Mouse (Mus musculus) intestine, postnatal 0 days (tissue): ENCODE data around the gene Magea4. TPM values are rescaled to one million over a fixed set of nuclear protein-coding genes. Genes with fewer than 3 reads are reported as not detected.

Experiments used
- ATAC-seq: fragments of 200-750 bp; cut with Nextera tagmentation; 2 replicates; pipeline ENCODE4 v1.8.0; 2017; ENCODE audit warnings: mild to moderate bottlenecking, moderate TSS enrichment, moderate library complexity
- H3K27ac ChIP-seq: fragments of 300-500 bp; sonication (generic); 2 replicates; pipeline ENCODE4 v1.5.1; 2014; ENCODE audit warnings: mild to moderate bottlenecking, low read depth, low read length, moderate library complexity
- H3K27me3 ChIP-seq: fragments of 300-500 bp; sonication (generic); replicated peaks from 2 replicates; pipeline ENCODE4 v1.6.1; 2014; ENCODE audit warnings: low read length, mixed read lengths; ENCODE audit not compliant: control insufficient read depth, insufficient read depth
- H3K36me3 ChIP-seq: fragments of 300-500 bp; sonication (generic); 2 replicates; pipeline ENCODE4 v1.6.1; 2014; ENCODE audit warnings: mild to moderate bottlenecking, moderate library complexity; ENCODE audit not compliant: control insufficient read depth, insufficient read depth
- H3K4me1 ChIP-seq: fragments of 300-500 bp; sonication (generic); replicated peaks from 2 replicates; pipeline ENCODE4 v1.6.1; 2014; ENCODE audit warnings: antibody characterized with exemption, low read length, mixed read lengths; ENCODE audit not compliant: control insufficient read depth, insufficient read depth
- H3K4me2 ChIP-seq: fragments of 300-500 bp; sonication (generic); replicated peaks from 2 replicates; pipeline ENCODE4 v1.6.1; 2014; ENCODE audit warnings: low read depth, mild to moderate bottlenecking, moderate library complexity
- H3K4me3 ChIP-seq: fragments of 300-500 bp; sonication (generic); 2 replicates; pipeline ENCODE4 v1.5.1; 2014; ENCODE audit warnings: low read depth, low read length
- H3K9ac ChIP-seq: fragments of 300-500 bp; sonication (generic); 2 replicates; pipeline ENCODE4 v1.6.1; 2014; ENCODE audit warnings: mild to moderate bottlenecking, low read depth, low read length
- H3K9me3 ChIP-seq: fragments of 300-500 bp; sonication (generic); 2 replicates; pipeline ENCODE4 v1.6.1; 2016; ENCODE audit warnings: mixed run types; ENCODE audit not compliant: control insufficient read depth
- CTCF ChIP-seq: sonication (generic); IDR thresholded peaks from 2 replicates; pipeline ENCODE4 v1.5.1; 2016; ENCODE audit warnings: low read depth, mild to moderate bottlenecking, control low read depth, antibody characterized with exemption, moderate library complexity
- WGBS: fragments of 180-500 bp; shearing (Covaris S2); extraction: QIAGEN DNeasy Blood & Tissue Kit; methylation state at CpG from one replicate; pipeline ENCODE4 v1.1.7; 2014; 5-methylcytosine and 5-hydroxymethylcytosine counted together
- microRNA counts: library from miRNA; unstranded; fragments of <30 nt; microRNA quantifications from one replicate; lab custom pipeline; 2016
- microRNA-seq: library from miRNA; unstranded; fragments of <30 nt; microRNA quantifications from one replicate; pipeline ENCODE4, GENCODE M21; 2016
- polyA plus RNA-seq: library from polyadenylated mRNA; unstranded; fragments of >200 nt; fragmentation: Nextera tagmentation; extraction: Ambion mirVana; gene quantifications from 2 replicates; pipeline ENCODE4 v1.2.1, GENCODE M21; 2015

The Magea4 gene
- not detected in 2 replicates for polyA plus RNA-seq

- H3K4me3 ChIP-seq, result no peak within 1 kb of the TSS
- TF ChIP-seq CTCF, result no peak
- H3K9ac ChIP-seq, result no peak within 1 kb of the TSS
- ATAC-seq, result no peak
- no peak within 1 kb of the TSS for H3K4me2 ChIP-seq
- no peaks in the 10 kb centered on the region for H3K36me3 ChIP-seq
- no peaks in the 10 kb centered on the region for H3K4me1 ChIP-seq
- no peak within 1 kb of the TSS for H3K27ac ChIP-seq
- 82% methylated on average over 2 of the region's 2 CpGs for WGBS
- no peaks in the 10 kb centered on the region for H3K27me3 ChIP-seq
- H3K9me3 ChIP-seq, result no peaks in the 10 kb centered on the region
Measured at GRCm38 (mm10) chrX:72221717-72222116, at the start of gene Magea4. Magea4 (plus strand) TSS chrX:72222017.

GRCm38 (mm10) chrX:72202944-72203554, 18.8 kb upstream of the Magea4 start:
- Histone ChIP-seq H3K27ac (no peak overlapping the region), H3K4me3 (no peak overlapping the region), H3K4me2 (no peak overlapping the region), H3K9ac (no peak overlapping the region), H3K9me3 (no peaks in the 10 kb centered on the region), H3K27me3 (no peaks in the 10 kb centered on the region), H3K36me3 (no peaks in the 10 kb centered on the region), H3K4me1 (no peaks in the 10 kb centered on the region)
- WGBS, result 32% methylated on average over 4 of the region's 4 CpGs
- no peak for ATAC-seq
- TF ChIP-seq CTCF, result no peak

- Histone ChIP-seq H3K4me1 (no peaks in the 10 kb centered on the region), H3K9me3 (no peaks in the 10 kb centered on the region), H3K27me3 (no peaks in the 10 kb centered on the region), H3K9ac (no peak overlapping the region), H3K27ac (no peak overlapping the region), H3K36me3 (no peaks in the 10 kb centered on the region), H3K4me3 (no peak overlapping the region), H3K4me2 (no peak overlapping the region)
- WGBS, result 93% methylated on average over 10 of the region's 11 CpGs
- no peak for ATAC-seq
- no peak for TF ChIP-seq CTCF
Measured at GRCm38 (mm10) chrX:72270637-72271036, 48.8 kb downstream of the Magea4 start.

MicroRNAs within 50 kb of the gene (microRNA counts, 519-probe panel; counts per million panel counts)
- microRNA mmu-miR-224 (lab: Ali Mortazavi, UCI), result 1,779 counts per million, percentile 10 among the panel's probes with 10 or more counts
- not detected for microRNA mmu-miR-452 (lab: Ali Mortazavi, UCI)

Small RNA genes lying within 50 kb of the gene (microRNA-seq; reads per million reads assigned to microRNA genes)
- gene Mir224 (154 reads per million, percentile 53 among the genes with 10 or more reads in this experiment), gene Mir452 (15.5 reads per million, percentile 26 among the genes with 10 or more reads in this experiment)

Other genes with a start within 250 kb of the Magea4 start
- gene Fate1, start 249.0 kb upstream of the Magea4 start, polyA plus RNA-seq, result not detected in 2 replicates
- gene Cnga2, start 230.2 kb upstream of the Magea4 start, polyA plus RNA-seq, result not detected in 2 replicates
- gene Gabre, start 52.8 kb downstream of the Magea4 start, polyA plus RNA-seq, result 0.25 and 0.38 TPM in 2 replicates
- not detected in 2 replicates for gene Magea10, start 164.8 kb downstream of the Magea4 start, polyA plus RNA-seq